Mouse (Mus musculus): ENCODE data around the gene Msi2.

The Msi2 gene

GRCm38 (mm10) chr11:88313512-88313911, 404.8 kb downstream of the Msi2 start:
- no peak for DNase-seq (ENCODE audit: low spot score in 2 of 2)

- DNase-seq (ENCODE audit: low spot score in 2 of 2) = no peak
Observed at GRCm38 (mm10) chr11:88311606-88312005, 406.7 kb downstream of the Msi2 start.

- DNase-seq (ENCODE audit: low spot score in 2 of 2) = no peak
Observed at GRCm38 (mm10) chr11:88310773-88311172, 407.5 kb downstream of the Msi2 start.

- DNase-seq (ENCODE audit: low spot score in 2 of 2) = no peak
Observed at GRCm38 (mm10) chr11:88309059-88309700, 409.1 kb downstream of the Msi2 start.

- DNase-seq (ENCODE audit: low spot score in 2 of 2) = no peak
Observed at GRCm38 (mm10) chr11:88307616-88308543, 410.4 kb downstream of the Msi2 start.

- no peak for DNase-seq (ENCODE audit: low spot score in 2 of 2)
Observed at GRCm38 (mm10) chr11:88305759-88306158, 412.6 kb downstream of the Msi2 start.

- no peak for DNase-seq (ENCODE audit: low spot score in 2 of 2)
Observed at GRCm38 (mm10) chr11:88301619-88302018, 416.7 kb downstream of the Msi2 start.

GRCm38 (mm10) chr11:88299345-88299744, 419.0 kb downstream of the Msi2 start:
- DNase-seq (ENCODE audit: low spot score in 2 of 2) = no peak

- DNase-seq (ENCODE audit: low spot score in 2 of 2) = no peak
Observed at GRCm38 (mm10) chr11:88297526-88297925, 420.8 kb downstream of the Msi2 start.

GRCm38 (mm10) chr11:88295298-88295697, 423.0 kb downstream of the Msi2 start:
- no peak for DNase-seq (ENCODE audit: low spot score in 2 of 2)

- DNase-seq (ENCODE audit: low spot score in 2 of 2) = no peak
Observed at GRCm38 (mm10) chr11:88294394-88294710, 424.0 kb downstream of the Msi2 start.

- no peak for DNase-seq (ENCODE audit: low spot score in 2 of 2)
Observed at GRCm38 (mm10) chr11:88293631-88294393, 424.5 kb downstream of the Msi2 start, which contains the start of gene Ccdc182. Gene Ccdc182 (plus strand): TSS chr11:88294058.

- no peak for DNase-seq (ENCODE audit: low spot score in 2 of 2)
Observed at GRCm38 (mm10) chr11:88291688-88292087, 426.6 kb downstream of the Msi2 start.

- no peak for DNase-seq (ENCODE audit: low spot score in 2 of 2)
Observed at GRCm38 (mm10) chr11:88291245-88291644, 427.1 kb downstream of the Msi2 start.

Measured in spleen, postnatal 14 days (tissue).